Mouse (Mus musculus) hindbrain, embryonic 11.5 days (tissue): ENCODE data around the gene Mctp1. TPM values are rescaled to one million over a fixed set of nuclear protein-coding genes. Genes with fewer than 3 reads are reported as not detected.
"Not testable (repeated sequence)": the region's sequence is repeated elsewhere in the genome, so short reads cannot be mapped to it uniquely, and the experiment has no call there.

Source experiments
- ATAC-seq: fragments of 200-750 bp; cut with Nextera tagmentation; 2 replicates; pipeline ENCODE4 v1.8.0; 2017; ENCODE audit warnings: mild to moderate bottlenecking, moderate TSS enrichment, moderate library complexity; ENCODE audit not compliant: low FRiP score
- DNase-seq: peaks from one replicate; pipeline ENCODE4 v3.0.0-alpha.2; 2015; ENCODE audit warnings: low spot score
- H3K27ac ChIP-seq: fragments of 300-500 bp; sonication (generic); 2 replicates; pipeline ENCODE4 v1.5.1; 2014; ENCODE audit warnings: mild to moderate bottlenecking, low read depth, low read length
- H3K27me3 ChIP-seq: fragments of 300-500 bp; sonication (generic); 2 replicates; pipeline ENCODE4 v1.6.1; 2014; ENCODE audit warnings: mild to moderate bottlenecking, low read length, moderate library complexity, mixed read lengths; ENCODE audit not compliant: control insufficient read depth, insufficient read depth
- H3K36me3 ChIP-seq: fragments of 300-500 bp; sonication (generic); 2 replicates; pipeline ENCODE4 v1.6.1; 2014; ENCODE audit warnings: mild to moderate bottlenecking, low read length, moderate library complexity, mixed read lengths; ENCODE audit not compliant: control insufficient read depth, insufficient read depth
- H3K4me1 ChIP-seq: fragments of 300-500 bp; sonication (generic); replicated peaks from 2 replicates; pipeline ENCODE4 v1.6.1; 2014; ENCODE audit warnings: low read length, mixed read lengths; ENCODE audit not compliant: control insufficient read depth, insufficient read depth
- H3K4me2 ChIP-seq: fragments of 300-500 bp; sonication (generic); replicated peaks from 2 replicates; pipeline ENCODE4 v1.6.1; 2014; ENCODE audit warnings: mild to moderate bottlenecking, low read depth, low read length
- H3K4me3 ChIP-seq: fragments of 300-500 bp; sonication (generic); 2 replicates; pipeline ENCODE4 v1.5.1; 2014; ENCODE audit warnings: low read depth, low read length
- H3K9ac ChIP-seq: fragments of 300-500 bp; sonication (generic); 2 replicates; pipeline ENCODE4 v1.6.1; 2014; ENCODE audit warnings: low read depth, low read length
- H3K9me3 ChIP-seq: fragments of 300-500 bp; sonication (generic); 2 replicates; pipeline ENCODE4 v1.6.1; 2016; ENCODE audit warnings: low read length; ENCODE audit not compliant: control insufficient read depth
- WGBS: fragments of 180-500 bp; shearing (Covaris S2); extraction: QIAGEN DNeasy Blood & Tissue Kit; methylation state at CpG from one replicate; pipeline ENCODE4 v1.1.7; 2014; 5-methylcytosine and 5-hydroxymethylcytosine counted together
- polyA plus RNA-seq: library from polyadenylated mRNA; unstranded; fragments of >200 nt; fragmentation: Nextera tagmentation; extraction: Ambion mirVana; gene quantifications from 2 replicates; pipeline ENCODE4 v1.2.1, GENCODE M21; 2014

Gene Mctp1
- polyA plus RNA-seq, 1 experiment from 2014 or later: 3.4 TPM

DNA sequence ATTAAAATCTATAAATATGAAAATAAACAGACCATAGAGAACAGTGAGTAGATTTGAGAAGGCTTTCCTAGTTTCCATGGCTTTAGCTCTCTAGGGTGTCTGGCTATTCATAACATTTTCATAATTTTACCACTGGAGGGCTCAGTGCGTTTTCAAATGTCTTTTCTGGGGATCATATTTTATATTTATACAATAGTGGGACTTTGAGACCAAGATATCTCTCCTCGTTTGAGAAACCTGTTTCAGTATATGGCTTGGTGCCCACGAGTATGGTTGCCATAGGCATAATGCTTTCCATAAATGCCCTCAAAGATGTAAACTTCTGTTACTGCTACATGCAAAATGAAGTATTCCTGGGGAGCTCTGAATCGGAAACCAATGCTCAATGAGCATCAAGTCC, 49.1 kb downstream of the Mctp1 start:
- no peaks in the 10 kb centered on the region for H3K9me3 ChIP-seq
- DNase-seq: no peak
- H3K4me1 ChIP-seq: no peaks in the 10 kb centered on the region
- H3K27ac ChIP-seq: no peak overlapping the region
- H3K36me3 ChIP-seq: no peaks in the 10 kb centered on the region
- H3K9ac ChIP-seq: no peak overlapping the region
- no peak overlapping the region for H3K4me2 ChIP-seq
- 83% methylated on average over 4 of the region's 4 CpGs for WGBS
- no peak overlapping the region for H3K4me3 ChIP-seq
- no peak for ATAC-seq
- no peaks in the 10 kb centered on the region for H3K27me3 ChIP-seq

DNA sequence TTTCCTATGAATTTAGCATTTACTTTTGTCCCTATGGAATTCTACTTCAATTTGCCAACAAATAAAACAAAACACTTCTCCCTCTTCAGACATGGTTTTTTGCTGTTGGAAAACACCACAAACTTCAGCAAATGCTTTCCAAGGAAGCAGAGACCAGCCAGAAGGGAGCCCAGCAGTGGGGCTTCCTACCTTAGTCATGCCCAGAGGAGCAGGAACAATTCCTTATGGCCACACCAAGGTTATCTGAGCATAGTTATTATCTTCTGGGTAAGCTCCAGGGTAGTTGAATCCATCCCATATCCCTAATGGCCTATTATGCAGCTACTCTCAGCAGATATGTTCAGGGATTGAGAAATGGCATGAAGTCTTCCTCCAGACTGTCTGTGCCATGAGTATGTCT, 52.1 kb downstream of the Mctp1 start:
- DNase-seq (no peak), ATAC-seq (no peak)
- H3K4me1 ChIP-seq: no peaks in the 10 kb centered on the region
- no peak overlapping the region for H3K27ac ChIP-seq
- H3K4me3 ChIP-seq: no peak overlapping the region
- no peak overlapping the region for H3K9ac ChIP-seq
- no peaks in the 10 kb centered on the region for H3K9me3 ChIP-seq
- H3K4me2 ChIP-seq: no peak overlapping the region
- no peaks in the 10 kb centered on the region for H3K36me3 ChIP-seq
- H3K27me3 ChIP-seq: no peaks in the 10 kb centered on the region

DNA sequence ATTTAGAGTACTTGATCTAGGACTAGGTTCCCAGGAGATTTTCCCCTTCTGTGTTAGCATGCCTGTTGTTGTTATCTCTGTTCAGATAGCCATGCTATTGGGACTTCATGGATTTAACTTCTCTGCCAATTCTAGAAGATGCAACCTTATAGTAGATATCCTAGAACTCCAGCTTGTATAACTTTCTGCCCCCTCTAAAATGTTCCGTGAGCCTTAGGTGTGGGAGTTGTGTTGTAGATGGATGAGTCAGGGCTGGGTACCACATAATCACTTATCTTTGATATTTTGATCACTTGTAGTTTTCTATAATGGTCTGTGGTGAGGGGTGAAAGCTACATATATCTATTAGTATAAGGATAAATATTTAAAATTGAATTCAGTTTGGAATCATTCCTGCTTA, 54.4 kb downstream of the Mctp1 start:
- Histone ChIP-seq H3K9me3 (no peaks in the 10 kb centered on the region), H3K4me3 (no peak overlapping the region), H3K4me2 (no peak overlapping the region), H3K27ac (no peak overlapping the region), H3K27me3 (no peaks in the 10 kb centered on the region), H3K36me3 (no peaks in the 10 kb centered on the region), H3K9ac (no peak overlapping the region), H3K4me1 (no peaks in the 10 kb centered on the region)
- DNase-seq (no peak), ATAC-seq (no peak)
- WGBS: 96% methylated on average over 1 of the region's 1 CpGs

DNA sequence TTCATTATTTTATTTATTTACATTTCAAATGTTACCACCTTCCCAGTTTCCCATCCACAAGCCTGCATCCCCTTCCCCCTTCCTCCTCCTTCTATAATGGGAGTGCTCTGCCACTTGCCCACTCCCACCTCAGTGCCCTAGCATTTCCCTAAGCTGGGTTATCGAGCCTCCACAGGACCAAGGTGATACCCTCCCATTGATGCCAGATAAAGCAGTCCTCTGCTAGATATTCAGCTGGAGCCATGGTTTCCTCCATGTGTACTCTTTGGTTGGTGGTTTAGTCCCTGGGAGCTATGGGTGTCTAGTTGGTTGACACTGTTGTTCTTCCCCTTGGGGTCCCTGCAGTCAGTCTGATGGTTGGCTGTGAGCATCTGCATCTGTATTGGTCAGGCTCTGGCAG, 61.7 kb downstream of the Mctp1 start:
- Histone ChIP-seq H3K9me3 (no peaks in the 10 kb centered on the region), H3K4me1 (no peaks in the 10 kb centered on the region), H3K36me3 (no peaks in the 10 kb centered on the region), H3K27ac (no peak overlapping the region), H3K27me3 (no peaks in the 10 kb centered on the region), H3K4me2 (no peak overlapping the region), H3K9ac (no peak overlapping the region), H3K4me3 (no peak overlapping the region)
- ATAC-seq (no peak), DNase-seq (no peak)
- 87% methylated on average over 1 of the region's 1 CpGs for WGBS

DNA sequence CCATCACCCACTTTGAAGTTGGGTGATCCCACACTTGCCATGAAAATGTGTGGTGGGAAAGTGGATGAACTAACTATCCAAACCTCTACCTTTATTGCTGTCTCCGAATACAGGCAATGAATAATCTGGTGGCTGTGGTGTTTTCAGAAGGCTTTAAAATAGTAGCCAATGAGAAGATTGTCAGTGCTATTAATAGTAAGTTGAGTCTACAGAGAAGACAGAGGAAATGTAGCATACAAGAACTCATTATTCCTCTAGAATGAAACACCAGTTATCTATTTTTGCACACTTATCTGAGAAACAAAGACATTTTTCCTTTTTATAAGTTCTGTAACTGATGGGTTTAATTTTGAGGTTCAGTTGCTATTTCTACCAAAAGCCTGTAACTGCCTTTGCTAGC, 63.2 kb downstream of the Mctp1 start:
- no peaks in the 10 kb centered on the region for H3K4me1 ChIP-seq
- H3K27ac ChIP-seq: no peak overlapping the region
- H3K9me3 ChIP-seq: no peaks in the 10 kb centered on the region
- 83% methylated on average over 1 of the region's 1 CpGs for WGBS
- no peak for ATAC-seq
- H3K36me3 ChIP-seq: no peaks in the 10 kb centered on the region
- DNase-seq: no peak
- no peaks in the 10 kb centered on the region for H3K27me3 ChIP-seq
- no peak overlapping the region for H3K4me2 ChIP-seq
- no peak overlapping the region for H3K4me3 ChIP-seq
- no peak overlapping the region for H3K9ac ChIP-seq

DNA sequence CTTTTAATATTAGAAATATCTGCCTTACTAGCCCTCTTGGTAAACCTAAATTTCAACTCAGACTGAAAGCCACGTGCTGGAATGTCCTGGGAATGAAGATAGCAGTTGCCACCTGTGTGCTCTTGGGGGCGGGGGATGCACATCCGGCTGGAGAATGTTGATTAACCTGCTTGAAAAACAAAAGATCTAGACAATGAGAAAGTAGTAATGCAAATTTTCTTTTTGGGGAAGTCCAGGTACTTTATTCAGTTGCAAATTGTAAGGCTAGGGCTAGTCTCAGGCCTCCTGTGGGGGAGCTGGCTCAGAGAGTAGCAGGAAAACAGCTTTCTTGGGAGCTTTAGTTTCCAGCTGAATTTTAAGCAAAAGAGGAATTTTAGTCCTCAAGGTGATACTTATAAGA, 67.2 kb downstream of the Mctp1 start:
- ATAC-seq, H3K4me1 ChIP-seq, H3K9ac ChIP-seq, DNase-seq, H3K9me3 ChIP-seq, H3K4me2 ChIP-seq, H3K27me3 ChIP-seq, H3K4me3 ChIP-seq, H3K27ac ChIP-seq, H3K36me3 ChIP-seq: not testable (repeated sequence)
- 73% methylated on average over 3 of the region's 3 CpGs for WGBS

DNA sequence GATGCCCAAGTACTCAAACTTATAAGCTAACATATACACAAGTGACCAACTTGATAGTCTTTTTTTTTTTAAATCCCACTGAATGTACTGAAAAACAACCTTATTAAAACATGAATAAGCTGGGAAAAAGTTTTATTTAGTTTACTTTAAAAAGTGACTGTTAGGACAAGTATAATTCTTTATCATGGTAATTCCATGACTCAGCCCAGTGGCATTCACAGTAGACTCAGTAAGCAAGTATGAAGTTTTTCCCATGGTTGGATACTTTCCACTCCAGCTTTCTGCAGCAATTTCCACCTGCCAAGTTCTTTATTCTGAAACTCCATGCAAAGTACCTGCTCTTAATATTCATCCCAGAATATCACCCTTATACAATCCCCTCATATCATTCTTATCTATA, 97.3 kb downstream of the Mctp1 start:
- Histone ChIP-seq H3K36me3 (no peaks in the 10 kb centered on the region), H3K9me3 (no peaks in the 10 kb centered on the region), H3K9ac (no peak overlapping the region), H3K27me3 (no peaks in the 10 kb centered on the region), H3K4me2 (no peak overlapping the region), H3K27ac (no peak overlapping the region), H3K4me1 (no peaks in the 10 kb centered on the region), H3K4me3 (no peak overlapping the region)
- DNase-seq: no peak
- ATAC-seq: no peak

DNA sequence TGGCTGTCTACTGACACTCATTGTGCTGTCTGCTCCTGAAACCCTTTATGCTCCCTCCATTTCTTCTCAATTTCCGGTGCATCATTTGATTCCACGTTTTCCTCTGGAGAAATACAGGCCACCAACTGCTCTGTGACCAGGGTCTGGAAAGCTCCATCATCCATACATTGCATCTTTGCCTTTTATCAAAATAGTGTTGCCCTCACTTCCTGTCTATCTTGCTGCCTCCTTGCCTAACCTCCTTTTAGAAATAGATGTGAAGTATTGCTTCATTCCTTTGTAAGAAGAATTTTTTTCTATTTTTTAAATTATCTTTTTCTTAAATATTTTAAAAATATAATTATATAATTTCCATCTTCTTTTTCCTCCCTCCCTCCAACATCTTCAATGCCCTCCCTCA, 98.7 kb downstream of the Mctp1 start:
- DNase-seq (no peak), ATAC-seq (no peak)
- H3K36me3 ChIP-seq: no peaks in the 10 kb centered on the region
- H3K27me3 ChIP-seq: no peaks in the 10 kb centered on the region
- no peak overlapping the region for H3K27ac ChIP-seq
- no peak overlapping the region for H3K9ac ChIP-seq
- 82% methylated on average over 2 of the region's 2 CpGs for WGBS
- H3K9me3 ChIP-seq: no peaks in the 10 kb centered on the region
- H3K4me2 ChIP-seq: no peak overlapping the region
- no peaks in the 10 kb centered on the region for H3K4me1 ChIP-seq
- H3K4me3 ChIP-seq: no peak overlapping the region

DNA sequence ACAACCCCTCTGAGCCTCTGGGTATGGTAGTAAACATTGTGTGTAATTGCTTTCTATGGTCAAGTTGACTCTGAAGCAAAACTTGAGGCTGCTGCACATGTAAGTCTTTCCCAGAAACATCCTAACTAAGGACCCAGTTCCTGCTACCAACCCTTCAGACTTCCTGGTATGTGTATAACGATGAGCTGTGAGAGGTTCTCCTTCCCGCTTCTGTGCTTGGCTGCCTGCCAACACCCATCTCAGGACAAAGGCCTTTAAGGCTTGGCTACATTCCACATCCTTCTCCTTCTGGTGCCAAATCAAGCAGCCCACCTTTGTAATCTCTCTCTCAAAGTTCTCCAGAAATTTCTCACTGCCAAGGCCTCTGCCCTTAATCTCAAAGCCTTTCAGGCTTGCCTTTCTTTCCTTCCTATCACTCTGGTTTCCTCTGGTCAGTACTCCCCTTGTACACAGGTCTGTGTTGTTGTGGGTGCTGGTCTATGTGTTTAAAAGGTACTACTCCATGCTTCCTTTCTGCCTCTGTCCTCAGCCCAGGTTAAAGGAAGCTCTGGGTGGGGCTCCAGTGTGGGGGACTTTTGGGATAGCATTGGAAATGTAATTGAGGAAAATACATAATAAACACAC, 99.9 kb downstream of the Mctp1 start:
- Histone ChIP-seq H3K4me1 (no peaks in the 10 kb centered on the region), H3K27me3 (no peaks in the 10 kb centered on the region), H3K4me2 (no peak overlapping the region), H3K4me3 (no peak overlapping the region), H3K9me3 (no peaks in the 10 kb centered on the region), H3K9ac (no peak overlapping the region), H3K36me3 (no peaks in the 10 kb centered on the region), H3K27ac (no peak overlapping the region)
- 65% methylated on average over 2 of the region's 2 CpGs for WGBS
- ATAC-seq: no peak
- DNase-seq: peak; percentile 6
